Mouse (Mus musculus) C2C12 (cell line): Measurements from ENCODE around the gene Atp5b.

Experiments used
- CTCF ChIP-seq: IDR thresholded peaks from one replicate; pipeline ENCODE4 v1.5.1; 2011; ENCODE audit not compliant: control insufficient read depth, insufficient read depth, insufficient read length
- MAX ChIP-seq: IDR thresholded peaks from one replicate; pipeline ENCODE4 v1.6.1; 2011; ENCODE audit warnings: mild to moderate bottlenecking, control low read depth
- MYOD1 ChIP-seq: IDR thresholded peaks from one replicate; pipeline ENCODE4 v1.6.1; 2011; ENCODE audit warnings: low read depth; ENCODE audit not compliant: control insufficient read depth, insufficient read length

DNA sequence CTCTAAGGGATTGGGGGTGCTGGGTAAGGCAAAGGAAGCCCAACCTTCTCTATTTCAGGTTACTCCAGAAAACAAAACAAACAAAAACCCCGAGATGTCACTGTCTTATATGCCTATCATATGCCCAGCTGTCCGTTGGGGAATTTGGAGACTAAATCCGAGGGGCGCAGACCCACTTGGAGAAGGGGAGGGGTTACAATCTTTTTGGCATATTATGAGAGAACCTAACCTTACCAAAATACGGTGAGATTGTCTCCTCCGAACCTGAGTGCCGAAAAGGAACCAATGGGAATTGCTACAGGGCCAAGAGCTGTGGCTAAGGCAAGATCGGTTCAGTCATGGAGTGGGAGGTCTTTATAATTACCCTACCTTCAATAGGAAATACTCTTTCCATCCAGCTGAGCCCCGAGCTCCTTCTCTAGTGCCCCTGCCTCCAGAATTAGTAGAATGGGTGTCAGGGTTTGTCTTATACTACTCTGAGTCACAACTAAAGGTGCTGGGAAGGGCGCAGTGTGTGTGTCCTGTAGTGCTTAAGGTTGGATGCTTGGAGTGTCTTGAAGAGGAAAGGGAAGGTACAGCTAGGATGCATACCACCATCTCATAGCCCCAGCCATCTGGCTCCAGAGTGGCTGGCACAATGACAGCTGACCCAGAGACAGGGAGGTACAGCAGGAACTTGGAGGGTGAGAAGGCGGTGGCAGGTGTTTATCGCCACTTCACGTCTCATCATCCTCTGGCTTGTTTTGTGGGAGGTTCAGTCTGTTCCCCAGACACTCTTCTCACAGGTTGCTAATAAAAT, 10.6 kb downstream of the Atp5b start:
- TF ChIP-seq MYOD1 (peak; percentile 3), MAX (no peak), CTCF (no peak)
